ENCODE assay signal across 8 mouse cellular contexts in the genomic region with DNA sequence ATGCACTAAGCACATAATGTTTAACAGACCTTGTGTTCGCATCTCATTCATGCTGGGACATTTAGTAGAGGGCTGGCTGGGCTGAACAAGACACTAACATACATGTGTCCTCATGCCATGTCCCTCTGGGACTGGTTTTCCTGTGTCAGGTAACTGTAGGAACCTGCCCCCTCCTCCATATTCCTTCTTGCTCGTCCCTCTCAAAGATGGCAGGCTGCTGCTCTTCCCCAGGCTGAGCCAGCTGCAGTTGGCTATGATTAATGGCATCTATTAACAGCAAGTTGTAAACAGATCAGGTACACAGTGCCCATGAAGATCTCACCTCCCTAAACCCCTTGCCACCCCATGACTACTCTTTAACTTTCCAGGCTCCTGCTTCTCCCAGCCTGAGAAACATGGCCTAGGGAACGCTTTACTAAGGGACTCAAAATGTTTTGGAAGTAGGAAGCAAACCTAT. TPM values are rescaled to one million over a fixed set of nuclear protein-coding genes. Genes with fewer than 3 reads are reported as not detected.
DNase-seq lines count a peak whose midpoint lies in the region; ATAC-seq lines count a peak whose summit lies in the region.

A gene (minus strand): TSS at position 51 of the 457 bp plus-strand sequence.

- DNase-seq in lung, postnatal 36 days: no peak
- no peak for DNase-seq in urinary bladder, adult 2 months (ENCODE audit: low spot score)
- no peak for DNase-seq in left cerebral cortex, adult 11 months (ENCODE audit: low spot score)

- peaks cover 57% of the 10 kb centered on the region for H3K4me1 ChIP-seq in erythroblast, embryonic 14.5 days (ENCODE audit: control insufficient read depth)
- no peaks in the 10 kb centered on the region for H3K4me1 ChIP-seq in lung, embryonic 15.5 days
- H3K4me1 ChIP-seq in limb, embryonic 15.5 days: peaks cover 10% of the 10 kb centered on the region; the same call in 1 of the 2 replicates
- peaks cover 3% of the 10 kb centered on the region; the same call in 1 of the 2 replicates for H3K4me1 ChIP-seq in stomach, embryonic 15.5 days

- H3K27ac ChIP-seq in lung, embryonic 15.5 days: no peak within 1 kb of the TSS
- no peak within 1 kb of the TSS for H3K27ac ChIP-seq in limb, embryonic 15.5 days
- no peak within 1 kb of the TSS for H3K27ac ChIP-seq in stomach, embryonic 15.5 days

- H3K9ac ChIP-seq in lung, embryonic 15.5 days: no peak within 1 kb of the TSS
- H3K9ac ChIP-seq in limb, embryonic 15.5 days: no peak within 1 kb of the TSS
- H3K9ac ChIP-seq in stomach, embryonic 15.5 days: no peak within 1 kb of the TSS

- H3K4me3 ChIP-seq in erythroblast, embryonic 14.5 days (replicated peaks): peak within 1 kb of the TSS; percentile 68
- peak within 1 kb of the TSS; percentile 48 for H3K4me3 ChIP-seq in lung, embryonic 15.5 days
- H3K4me3 ChIP-seq in limb, embryonic 15.5 days: no peak within 1 kb of the TSS
- peak within 1 kb of the TSS; percentile 49; the same call in 1 of the 2 replicates for H3K4me3 ChIP-seq in stomach, embryonic 15.5 days (replicated peaks)

- H3K36me3 ChIP-seq in erythroblast, embryonic 14.5 days (ENCODE audit: control insufficient read depth): peaks cover 10% of the 10 kb centered on the region
- H3K36me3 ChIP-seq in lung, embryonic 15.5 days: no peaks in the 10 kb centered on the region
- no peaks in the 10 kb centered on the region for H3K36me3 ChIP-seq in limb, embryonic 15.5 days
- H3K36me3 ChIP-seq in stomach, embryonic 15.5 days: no peaks in the 10 kb centered on the region

- H3K27me3 ChIP-seq in erythroblast, embryonic 14.5 days (ENCODE audit: control insufficient read depth): peaks cover 50% of the 10 kb centered on the region
- peaks cover 11% of the 10 kb centered on the region; the same call in 1 of the 2 replicates for H3K27me3 ChIP-seq in lung, embryonic 15.5 days
- H3K27me3 ChIP-seq in limb, embryonic 15.5 days: peaks cover 10% of the 10 kb centered on the region; the same call in 1 of the 2 replicates
- no peaks in the 10 kb centered on the region for H3K27me3 ChIP-seq in stomach, embryonic 15.5 days (replicated peaks)

- H3K9me3 ChIP-seq in erythroblast, embryonic 14.5 days (ENCODE audit: control insufficient read depth, low read length): peaks cover 11% of the 10 kb centered on the region
- H3K9me3 ChIP-seq in lung, embryonic 15.5 days: no peaks in the 10 kb centered on the region
- no peaks in the 10 kb centered on the region for H3K9me3 ChIP-seq in limb, embryonic 15.5 days
- no peaks in the 10 kb centered on the region for H3K9me3 ChIP-seq in stomach, embryonic 15.5 days

- ATAC-seq in erythroblast, adult 5-6 weeks (replicated peaks; ENCODE audit: low FRiP score, poor library complexity, severe bottlenecking): no peak
- no peak for ATAC-seq in lung, embryonic 15.5 days (ENCODE audit: borderline replicate concordance, extremely low read depth, low FRiP score, low TSS enrichment)
- ATAC-seq in limb, embryonic 15.5 days (ENCODE audit: insufficient number of reproducible peaks, low FRiP score, low TSS enrichment, low read depth): no peak
- no peak for ATAC-seq in stomach, embryonic 15.5 days (ENCODE audit: insufficient read depth, low FRiP score, low read depth)

- 73% methylated on average over 3 of the region's 3 CpGs for WGBS in lung, embryonic 15.5 days
- WGBS in limb, embryonic 15.5 days: 64% methylated on average over 3 of the region's 3 CpGs
- 73% methylated on average over 3 of the region's 3 CpGs for WGBS in stomach, embryonic 15.5 days

- H3K4me2 ChIP-seq in lung, embryonic 15.5 days: peak within 1 kb of the TSS; percentile 83
- peak within 1 kb of the TSS; percentile 61 for H3K4me2 ChIP-seq in limb, embryonic 15.5 days
- H3K4me2 ChIP-seq in stomach, embryonic 15.5 days: peak within 1 kb of the TSS; percentile 86

RNA-seq across cellular contexts. Expression of the gene that starts here (rescaled TPM):
- polyA plus RNA-seq in erythroblast, embryonic 14.5 days (2012): not detected in 2 replicates
- not detected in 2 replicates for total RNA-seq in erythroblast, adult 5-6 weeks (2015; ENCODE audit: low replicate concordance)
- not detected in 2 replicates for total RNA-seq in erythroblast, adult 5-6 weeks (2017; ENCODE audit: low replicate concordance)
- polyA plus RNA-seq in lung, embryonic 15.5 days (2015; fragmentation: Nextera tagmentation; extraction: Ambion mirVana): not detected in 2 replicates
- 0.09 and 0.14 TPM in 2 replicates for polyA plus RNA-seq in limb, embryonic 15.5 days (2015; fragmentation: Nextera tagmentation; extraction: Ambion mirVana)
- 0.06 and 0.09 TPM in 2 replicates for polyA plus RNA-seq in stomach, embryonic 15.5 days (2015; fragmentation: Nextera tagmentation; extraction: Ambion mirVana)
- not detected in 2 replicates for polyA plus RNA-seq in urinary bladder, adult 2 months (2012; rRNA removed)
